Mouse (Mus musculus): ENCODE results near the gene Gm9958. TPM values are rescaled to one million over a fixed set of nuclear protein-coding genes. Genes with fewer than 3 reads are reported as not detected.

Gm9958 gene
- polyA plus RNA-seq (2014; fragmentation: Illumina TruSeq; extraction: RNeasy Lipid Tissue Mini Kit (QIAGEN cat#74804); ENCODE audit: low read depth, low replicate concordance): 9.5 TPM

GRCm38 (mm10) chr5:90367067-90367303 lies at the start of gene Gm9958:
Gene Gm9958, plus strand, starts transcription at chr5:90367204.

GRCm38 (mm10) chr5:90366121-90367066 lies 610 bp upstream of the Gm9958 start, which contains the start of gene Ankrd17:
Gene Ankrd17, minus strand, starts transcription at chr5:90366577.

Other genes starting within 250 kb of the Gm9958 start
- gene Cox18, start 143.2 kb upstream of the Gm9958 start, polyA plus RNA-seq (2014; fragmentation: Illumina TruSeq; extraction: RNeasy Lipid Tissue Mini Kit (QIAGEN cat#74804); ENCODE audit: low read depth, low replicate concordance): 13.8 TPM
- gene Ankrd17, start 627 bp upstream of the Gm9958 start, polyA plus RNA-seq (2014; fragmentation: Illumina TruSeq; extraction: RNeasy Lipid Tissue Mini Kit (QIAGEN cat#74804); ENCODE audit: low read depth, low replicate concordance): 115 TPM
- 14.8 TPM for gene Alb, start 93.7 kb downstream of the Gm9958 start, polyA plus RNA-seq (2014; fragmentation: Illumina TruSeq; extraction: RNeasy Lipid Tissue Mini Kit (QIAGEN cat#74804); ENCODE audit: low read depth, low replicate concordance)
- gene Afp, start 123.5 kb downstream of the Gm9958 start, polyA plus RNA-seq (2014; fragmentation: Illumina TruSeq; extraction: RNeasy Lipid Tissue Mini Kit (QIAGEN cat#74804); ENCODE audit: low read depth, low replicate concordance): 2.7 TPM
- gene Afm, start 151.7 kb downstream of the Gm9958 start, polyA plus RNA-seq (2014; fragmentation: Illumina TruSeq; extraction: RNeasy Lipid Tissue Mini Kit (QIAGEN cat#74804); ENCODE audit: low read depth, low replicate concordance): 74.6 TPM
- gene 5830473C10Rik, start 193.9 kb downstream of the Gm9958 start, polyA plus RNA-seq (2014; fragmentation: Illumina TruSeq; extraction: RNeasy Lipid Tissue Mini Kit (QIAGEN cat#74804); ENCODE audit: low read depth, low replicate concordance): 0.85 TPM

Measured in kidney, adult 10 weeks (tissue).